Mouse (Mus musculus) neutrophil, adult 83 days (primary cell): ENCODE results near the gene Olfr644. TPM values are rescaled to one million over a fixed set of nuclear protein-coding genes. Genes with fewer than 3 reads are reported as not detected.

ENCODE experiments used
- total RNA-seq, 2 experiments: library from RNA; stranded (reverse); gene quantifications; one replicate each; pipeline ENCODE4 v1.2.4; 2023

Olfr644 gene
- total RNA-seq = not detected

DNA sequence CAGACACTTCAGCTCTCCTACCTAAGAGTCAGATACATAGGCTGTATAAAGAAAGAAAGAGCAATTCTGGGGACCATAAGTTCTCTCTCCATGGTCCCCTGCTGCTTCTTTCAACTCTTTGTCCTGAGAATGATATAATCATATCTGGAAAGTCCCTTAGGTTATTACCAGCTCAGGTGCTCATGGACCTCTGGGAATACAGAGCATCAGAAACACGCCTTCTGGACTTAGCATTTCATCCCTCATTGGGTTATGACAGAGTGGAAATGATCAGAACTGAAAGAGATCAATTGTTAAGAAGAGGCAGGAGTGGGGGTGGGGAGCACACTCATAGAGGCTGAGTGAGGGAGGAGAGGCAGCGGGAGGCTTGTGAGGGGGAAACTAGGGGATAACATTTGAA, at the start of gene Olfr644:
Gene Olfr644, minus strand, starts transcription at position 101 of the 400 bp plus-strand sequence.

DNA sequence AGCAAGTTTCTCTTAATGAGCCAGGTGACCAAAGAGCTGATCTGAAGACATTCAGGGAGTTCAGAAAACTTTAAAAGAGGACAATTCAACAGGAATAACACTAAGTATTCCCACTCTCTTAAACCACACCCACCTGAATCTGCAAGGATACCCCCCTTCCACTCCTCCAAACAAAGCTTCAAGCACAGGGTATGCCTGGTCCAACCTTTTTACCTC, 33.0 kb upstream of the Olfr644 start, which contains the start of gene Olfr646:
Gene Olfr646, plus strand, starts transcription at position 117 of the 216 bp plus-strand sequence.

DNA sequence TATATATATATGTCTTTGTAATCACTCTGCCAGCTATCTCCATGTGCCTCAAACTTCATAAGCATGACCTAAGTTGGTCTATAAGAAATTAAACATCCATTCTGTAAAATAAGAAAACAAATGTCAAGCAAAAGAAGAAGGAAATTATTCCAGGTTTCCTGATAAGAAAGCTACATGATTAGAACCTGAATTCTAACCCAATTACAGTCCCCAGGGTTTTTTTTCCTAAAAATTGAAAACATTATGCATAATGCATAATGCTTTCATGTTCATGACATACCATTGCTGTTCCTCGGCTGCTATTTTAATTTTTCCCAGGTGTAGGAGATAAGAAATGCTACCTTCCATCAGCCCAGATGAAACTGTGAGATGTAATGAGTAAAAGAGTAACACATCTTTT, 13.7 kb upstream of the Olfr644 start, which contains the start of gene Olfr645:
Gene Olfr645, minus strand, starts transcription at position 101 of the 400 bp plus-strand sequence.

DNA sequence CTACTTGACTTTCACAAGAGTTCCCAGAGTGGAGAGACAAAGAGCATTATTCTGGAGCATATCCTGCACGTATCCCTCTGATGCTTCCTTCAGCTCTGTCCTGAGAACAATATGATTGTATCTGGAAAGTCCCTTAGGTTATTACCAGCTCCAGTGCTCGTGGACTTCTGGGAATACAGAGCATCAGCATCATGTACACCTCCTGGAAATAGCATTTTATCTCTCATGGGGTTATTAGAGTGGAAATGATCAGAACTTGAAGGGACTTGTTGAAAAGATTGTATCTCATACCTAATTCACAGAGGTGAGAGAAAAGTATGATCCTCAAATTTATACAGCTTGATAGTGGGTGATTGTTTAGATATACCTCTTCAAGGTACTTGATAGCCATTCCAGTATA, 10.3 kb downstream of the Olfr644 start, which contains the start of gene 4930516K23Rik:
Gene 4930516K23Rik, minus strand, starts transcription at position 101 of the 400 bp plus-strand sequence.

DNA sequence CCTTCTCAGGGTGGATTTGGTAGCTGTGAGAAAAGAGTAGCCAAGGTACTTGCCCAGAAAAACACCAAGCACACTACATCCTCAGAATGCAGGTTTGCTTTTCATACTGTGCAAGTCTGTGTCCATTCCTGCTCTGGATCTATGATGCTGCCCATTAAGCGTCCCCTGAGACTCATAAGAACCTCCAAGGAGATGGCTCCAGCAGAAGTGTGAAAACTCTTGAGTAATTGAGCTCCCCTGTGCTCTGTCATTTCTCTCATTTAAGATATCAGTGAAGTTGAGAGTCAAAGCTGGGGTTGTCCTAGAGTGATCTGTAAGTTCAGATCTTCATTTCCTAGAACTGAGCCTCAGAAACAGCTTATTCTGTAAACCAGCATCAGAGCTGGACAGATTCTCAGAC, 19.1 kb downstream of the Olfr644 start, which contains the start of gene Olfr642:
Gene Olfr642, minus strand, starts transcription at position 101 of the 400 bp plus-strand sequence.

DNA sequence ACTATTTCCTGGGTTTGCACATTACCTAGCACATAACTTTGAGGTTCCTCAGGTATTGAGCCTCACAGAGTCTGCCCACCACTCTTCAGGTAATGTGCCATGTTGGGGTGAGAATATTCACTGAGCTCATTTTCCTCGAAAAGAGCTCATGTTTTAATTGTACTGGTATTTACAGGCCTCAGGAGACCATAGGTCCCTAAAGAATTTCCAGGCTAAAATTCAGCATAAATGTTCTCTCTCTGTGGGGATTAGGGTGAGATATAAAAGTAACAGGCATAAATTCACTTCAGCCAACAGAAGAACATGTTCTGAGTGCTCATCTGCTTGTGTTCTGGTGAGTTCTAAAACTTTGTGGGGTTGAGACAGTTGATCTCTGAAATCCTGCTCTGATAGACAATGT, 36.5 kb downstream of the Olfr644 start, which contains the start of gene Olfr641:
Gene Olfr641, plus strand, starts transcription at position 301 of the 400 bp plus-strand sequence.

DNA sequence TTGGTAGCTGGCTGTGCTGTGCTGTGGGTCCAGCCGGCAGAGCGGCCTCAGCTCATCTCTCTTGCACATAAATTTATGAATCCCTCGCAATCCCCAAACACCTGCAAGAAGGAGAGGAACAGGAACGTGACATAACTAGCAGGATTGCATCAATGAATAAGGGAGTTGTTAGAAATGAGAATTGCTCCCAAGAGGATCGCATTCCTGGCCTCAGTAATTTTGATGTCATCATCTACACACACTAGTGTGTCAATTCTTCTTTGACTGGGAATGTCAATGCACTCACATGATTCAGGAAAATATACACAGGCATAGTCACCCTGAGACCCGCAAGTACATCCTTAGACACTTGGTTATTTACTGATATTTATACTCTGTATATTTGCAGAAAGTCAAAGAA, 46.2 kb downstream of the Olfr644 start, which contains the start of gene Olfr640:
Gene Olfr640, minus strand, starts transcription at position 101 of the 400 bp plus-strand sequence.

DNA sequence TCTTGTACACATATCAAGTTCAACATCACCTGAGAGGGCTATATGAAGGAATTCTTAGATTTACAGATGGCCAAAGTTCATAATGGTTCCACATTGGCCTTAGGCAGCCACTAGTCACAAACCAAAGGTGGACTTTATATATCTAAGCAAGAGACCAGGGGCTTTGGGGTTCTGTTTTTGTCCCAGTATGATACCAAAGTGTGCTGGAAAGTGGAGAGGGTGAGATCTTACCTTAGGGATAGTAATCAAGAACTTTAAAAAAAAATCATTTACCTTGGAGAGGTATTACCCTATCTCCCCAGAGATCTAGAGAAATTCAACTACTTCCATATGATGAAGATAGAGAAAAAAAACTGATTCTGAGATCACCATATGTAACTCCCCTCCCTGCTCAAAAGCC, 54.5 kb downstream of the Olfr644 start, which contains the start of gene Olfr639:
Gene Olfr639, minus strand, starts transcription at position 101 of the 400 bp plus-strand sequence.

Other genes with a start within 250 kb of the Olfr644 start
- 100 to 1,000 TPM; 331 to 680 TPM for gene Hbb-bs, start 243.8 kb downstream of the Olfr644 start, total RNA-seq
- gene Hbb-bh2, start 231.3 kb downstream of the Olfr644 start, total RNA-seq = not detected
- not detected for gene Hbb-bh1, start 228.7 kb downstream of the Olfr644 start, total RNA-seq
- not detected for gene Hbb-y, start 218.7 kb downstream of the Olfr644 start, total RNA-seq
- not detected for gene Olfr66, start 185.6 kb downstream of the Olfr644 start, total RNA-seq
- gene Olfr64, start 177.4 kb downstream of the Olfr644 start, total RNA-seq = not detected
- gene Olfr65, start 168.4 kb downstream of the Olfr644 start, total RNA-seq = not detected
- gene Olfr631, start 143.0 kb downstream of the Olfr644 start, total RNA-seq = not detected
- gene Olfr632, start 137.5 kb downstream of the Olfr644 start, total RNA-seq = not detected
- not detected for gene Olfr633, start 127.4 kb downstream of the Olfr644 start, total RNA-seq
- not detected for gene Olfr635, start 100.7 kb downstream of the Olfr644 start, total RNA-seq
- not detected for gene Olfr638, start 73.1 kb downstream of the Olfr644 start, total RNA-seq
- under 1 TPM; 0.07 to 0.09 TPM for gene Olfr639, start 54.6 kb downstream of the Olfr644 start, total RNA-seq
- gene Olfr640, start 46.3 kb downstream of the Olfr644 start, total RNA-seq = not detected
- gene Olfr641, start 36.4 kb downstream of the Olfr644 start, total RNA-seq = not detected
- gene Olfr642, start 19.2 kb downstream of the Olfr644 start, total RNA-seq = not detected
- not detected for gene 4930516K23Rik, start 10.4 kb downstream of the Olfr644 start, total RNA-seq
- gene Olfr645, start 13.6 kb upstream of the Olfr644 start, total RNA-seq = not detected
- under 1 TPM in 1 of 2 experiments, not detected in 1; 0.13 TPM for gene Olfr646, start 33.0 kb upstream of the Olfr644 start, total RNA-seq
- gene Ubqln5, start 58.0 kb upstream of the Olfr644 start, total RNA-seq = not detected
- not detected for gene Olfr643, start 65.5 kb upstream of the Olfr644 start, total RNA-seq
- not detected for gene Ubqln3, start 71.4 kb upstream of the Olfr644 start, total RNA-seq
- gene Ubqlnl, start 78.7 kb upstream of the Olfr644 start, total RNA-seq = not detected
- gene Olfm5, start 93.0 kb upstream of the Olfr644 start, total RNA-seq = not detected
- under 1 TPM; 0.13 to 0.22 TPM for gene Olfr648, start 111.5 kb upstream of the Olfr644 start, total RNA-seq
- not detected for gene Olfr649, start 124.1 kb upstream of the Olfr644 start, total RNA-seq
- 1 to 10 TPM; 1.6 TPM for gene Trim6, start 146.9 kb upstream of the Olfr644 start, total RNA-seq
- 10 to 100 TPM; 13.9 to 19.6 TPM for gene Trim34a, start 172.6 kb upstream of the Olfr644 start, total RNA-seq
- 10 to 100 TPM; 11.2 to 12.9 TPM for gene Trim5, start 216.2 kb upstream of the Olfr644 start, total RNA-seq
- 10 to 100 TPM; 47.0 to 57.4 TPM for gene Trim12a, start 243.6 kb upstream of the Olfr644 start, total RNA-seq